Mouse (Mus musculus): ENCODE measurements around the gene Kcnh6. TPM values are rescaled to one million over a fixed set of nuclear protein-coding genes. Genes with fewer than 3 reads are reported as not detected.

The Kcnh6 gene
- total and polyA plus RNA-seq, 2 experiments from 2014 or later, result 3.0 to 4.3 TPM

GRCm38 (mm10) chr11:106004576-106004975 lies 3.3 kb upstream of the Kcnh6 start:
- no peak overlapping the region for H3K4me3 ChIP-seq (ENCODE audit: low read length)
- WGBS, result 89% methylated on average over 1 of the region's 1 CpGs
- H3K27me3 ChIP-seq (ENCODE audit: insufficient read depth, low read length), result no peaks in the 10 kb centered on the region
- ATAC-seq (no peak), DNase-seq (ENCODE audit: low spot score) (no peak)
- H3K27ac ChIP-seq, result no peak overlapping the region
- H3K4me1 ChIP-seq (ENCODE audit: insufficient read depth, low read length), result peaks cover 5% of the 10 kb centered on the region; the same call in 1 of the 2 replicates
- no peak overlapping the region for H3K4me2 ChIP-seq (ENCODE audit: low read depth, low read length)
- H3K36me3 ChIP-seq (ENCODE audit: insufficient read depth, low read length), result no peaks in the 10 kb centered on the region
- TF ChIP-seq CTCF (IDR thresholded peaks at IDR 0.05; ENCODE audit: low read depth), result no peak
- H3K9ac ChIP-seq (replicated peaks; ENCODE audit: low read length), result no peak overlapping the region
- H3K9me3 ChIP-seq (ENCODE audit: low read length), result no peaks in the 10 kb centered on the region

- Histone ChIP-seq H3K27ac (no peak overlapping the region), H3K4me1 (ENCODE audit: insufficient read depth, low read length) (peaks cover 5% of the 10 kb centered on the region; the same call in 1 of the 2 replicates), H3K4me2 (ENCODE audit: low read depth, low read length) (no peak overlapping the region), H3K36me3 (ENCODE audit: insufficient read depth, low read length) (no peaks in the 10 kb centered on the region), H3K9me3 (ENCODE audit: low read length) (no peaks in the 10 kb centered on the region), H3K27me3 (ENCODE audit: insufficient read depth, low read length) (no peaks in the 10 kb centered on the region), H3K4me3 (ENCODE audit: low read length) (no peak overlapping the region), H3K9ac (replicated peaks; ENCODE audit: low read length) (no peak overlapping the region)
- no peak for DNase-seq (ENCODE audit: low spot score)
- no peak for ATAC-seq
- WGBS, result 34% methylated on average over 5 of the region's 5 CpGs
- TF ChIP-seq CTCF (IDR thresholded peaks at IDR 0.05; ENCODE audit: low read depth), result no peak
Measured at GRCm38 (mm10) chr11:106005970-106006369, 2.0 kb upstream of the Kcnh6 start.

GRCm38 (mm10) chr11:106012711-106013110 lies 4.8 kb downstream of the Kcnh6 start:
- no peak overlapping the region for H3K4me3 ChIP-seq (ENCODE audit: low read length)
- ATAC-seq, result no peak
- H3K9ac ChIP-seq (replicated peaks; ENCODE audit: low read length), result no peak overlapping the region
- H3K9me3 ChIP-seq (ENCODE audit: low read length), result no peaks in the 10 kb centered on the region
- H3K36me3 ChIP-seq (ENCODE audit: insufficient read depth, low read length), result no peaks in the 10 kb centered on the region
- 37% methylated on average over 7 of the region's 7 CpGs for WGBS
- H3K27ac ChIP-seq, result no peak overlapping the region
- H3K4me1 ChIP-seq (ENCODE audit: insufficient read depth, low read length), result peaks cover 12% of the 10 kb centered on the region
- no peak overlapping the region for H3K4me2 ChIP-seq (ENCODE audit: low read depth, low read length)
- no peak for TF ChIP-seq CTCF (IDR thresholded peaks at IDR 0.05; ENCODE audit: low read depth)
- DNase-seq (ENCODE audit: low spot score), result no peak
- no peaks in the 10 kb centered on the region for H3K27me3 ChIP-seq (ENCODE audit: insufficient read depth, low read length)

GRCm38 (mm10) chr11:106013556-106014225 lies 5.8 kb downstream of the Kcnh6 start:
- H3K4me2 ChIP-seq (ENCODE audit: low read depth, low read length), result no peak overlapping the region
- no peak for TF ChIP-seq CTCF (IDR thresholded peaks at IDR 0.05; ENCODE audit: low read depth)
- no peaks in the 10 kb centered on the region for H3K36me3 ChIP-seq (ENCODE audit: insufficient read depth, low read length)
- no peaks in the 10 kb centered on the region for H3K27me3 ChIP-seq (ENCODE audit: insufficient read depth, low read length)
- DNase-seq (ENCODE audit: low spot score) (peak; percentile 85), ATAC-seq (peak; percentile 78)
- H3K9me3 ChIP-seq (ENCODE audit: low read length), result no peaks in the 10 kb centered on the region
- H3K4me1 ChIP-seq (ENCODE audit: insufficient read depth, low read length), result peaks cover 8% of the 10 kb centered on the region
- 0 out of 2 replicates have a peak overlapping the region, but pooled peaks have one; percentile 17 for H3K9ac ChIP-seq (replicated peaks; ENCODE audit: low read length)
- no peak overlapping the region for H3K4me3 ChIP-seq (ENCODE audit: low read length)
- peak overlapping the region; percentile 58 for H3K27ac ChIP-seq
- WGBS, result 40% methylated on average over 11 of the region's 11 CpGs

GRCm38 (mm10) chr11:106016440-106016839 lies 8.5 kb downstream of the Kcnh6 start:
- DNase-seq (ENCODE audit: low spot score) (no peak), ATAC-seq (no peak)
- H3K27ac ChIP-seq, result no peak overlapping the region
- H3K4me3 ChIP-seq (ENCODE audit: low read length), result no peak overlapping the region
- H3K9me3 ChIP-seq (ENCODE audit: low read length), result no peaks in the 10 kb centered on the region
- no peak overlapping the region for H3K9ac ChIP-seq (replicated peaks; ENCODE audit: low read length)
- no peak for TF ChIP-seq CTCF (IDR thresholded peaks at IDR 0.05; ENCODE audit: low read depth)
- H3K4me2 ChIP-seq (ENCODE audit: low read depth, low read length), result no peak overlapping the region
- H3K36me3 ChIP-seq (ENCODE audit: insufficient read depth, low read length), result no peaks in the 10 kb centered on the region
- peaks cover 14% of the 10 kb centered on the region for H3K4me1 ChIP-seq (ENCODE audit: insufficient read depth, low read length)
- 75% methylated on average over 5 of the region's 5 CpGs for WGBS
- no peaks in the 10 kb centered on the region for H3K27me3 ChIP-seq (ENCODE audit: insufficient read depth, low read length)

- H3K9me3 ChIP-seq (ENCODE audit: low read length), result no peaks in the 10 kb centered on the region
- H3K4me1 ChIP-seq (ENCODE audit: insufficient read depth, low read length), result 0 out of 2 replicates have a peak, but pooled peaks cover 6% of the 10 kb centered on the region
- H3K4me3 ChIP-seq (ENCODE audit: low read length), result peak overlapping the region; percentile 49
- ATAC-seq (peak; percentile 86), DNase-seq (ENCODE audit: low spot score) (peak; percentile 73)
- TF ChIP-seq CTCF (IDR thresholded peaks at IDR 0.05; ENCODE audit: low read depth), result no peak
- peak overlapping the region; percentile 72 for H3K4me2 ChIP-seq (ENCODE audit: low read depth, low read length)
- peak overlapping the region; percentile 80 for H3K27ac ChIP-seq
- peak overlapping the region; percentile 67 for H3K9ac ChIP-seq (replicated peaks; ENCODE audit: low read length)
- no peaks in the 10 kb centered on the region for H3K36me3 ChIP-seq (ENCODE audit: insufficient read depth, low read length)
- WGBS, result under 1% methylated on average over 48 of the region's 50 CpGs
- H3K27me3 ChIP-seq (ENCODE audit: insufficient read depth, low read length), result no peaks in the 10 kb centered on the region
Measured at GRCm38 (mm10) chr11:106020051-106020763, 12.3 kb downstream of the Kcnh6 start.
